Mouse (Mus musculus) c-Kit-positive CD71-positive TER-119-positive erythroid progenitor cells, embryonic 14.5 days (primary cell): ENCODE results near the gene Zmynd8.

ENCODE experiments used
- DNase-seq: peaks from one replicate; pipeline ENCODE4 v3.0.0-alpha.2; 2013; ENCODE audit warnings: low spot score

The Zmynd8 gene

GRCm38 (mm10) chr2:165879403-165880178 lies 19.2 kb downstream of the Zmynd8 start:
- no peak for DNase-seq

- DNase-seq = no peak
Measured at GRCm38 (mm10) chr2:165878907-165879361, 19.9 kb downstream of the Zmynd8 start.

GRCm38 (mm10) chr2:165878021-165878585 lies 20.7 kb downstream of the Zmynd8 start:
- DNase-seq = no peak

GRCm38 (mm10) chr2:165877180-165877579 lies 21.6 kb downstream of the Zmynd8 start:
- DNase-seq = no peak

- no peak for DNase-seq
Measured at GRCm38 (mm10) chr2:165876201-165876918, 22.5 kb downstream of the Zmynd8 start.

GRCm38 (mm10) chr2:165875406-165875955 lies 23.3 kb downstream of the Zmynd8 start:
- no peak for DNase-seq

GRCm38 (mm10) chr2:165874461-165875339 lies 24.1 kb downstream of the Zmynd8 start:
- DNase-seq = no peak

GRCm38 (mm10) chr2:165873777-165874176 lies 25.0 kb downstream of the Zmynd8 start:
- DNase-seq = no peak

GRCm38 (mm10) chr2:165873196-165873595 lies 25.6 kb downstream of the Zmynd8 start:
- no peak for DNase-seq

GRCm38 (mm10) chr2:165869257-165869656 lies 29.6 kb downstream of the Zmynd8 start:
- DNase-seq = no peak

- no peak for DNase-seq
Measured at GRCm38 (mm10) chr2:165868522-165869175, 30.2 kb downstream of the Zmynd8 start.

- DNase-seq = no peak
Measured at GRCm38 (mm10) chr2:165867549-165867948, 31.3 kb downstream of the Zmynd8 start.

- DNase-seq = no peak
Measured at GRCm38 (mm10) chr2:165866951-165867387, 31.8 kb downstream of the Zmynd8 start.

GRCm38 (mm10) chr2:165866412-165866811 lies 32.4 kb downstream of the Zmynd8 start:
- no peak for DNase-seq

GRCm38 (mm10) chr2:165864769-165865168 lies 34.0 kb downstream of the Zmynd8 start:
- DNase-seq = no peak

- no peak for DNase-seq
Measured at GRCm38 (mm10) chr2:165861683-165862594, 36.9 kb downstream of the Zmynd8 start.

- no peak for DNase-seq
Measured at GRCm38 (mm10) chr2:165860962-165861682, 37.7 kb downstream of the Zmynd8 start.

GRCm38 (mm10) chr2:165860447-165860846 lies 38.4 kb downstream of the Zmynd8 start:
- DNase-seq = no peak
